Mouse (Mus musculus): ENCODE measurements around the gene Mcat. TPM values are rescaled to one million over a fixed set of nuclear protein-coding genes. Genes with fewer than 3 reads are reported as not detected.
A peak's percentile ranks its signal among the peaks of the same experiment; 100 is the strongest.

Gene Mcat
- 10 to 100 TPM; 18.6 to 21.4 TPM for total RNA-seq (2021)
- long read RNA-seq, experiment 1, transcript Mcat-201 (4 exons, 1,917 nt) = major isoform, 20 of 66 reads
- long read RNA-seq, experiment 1, partial matches to known transcripts = 0 of 66 reads
- long read RNA-seq, experiment 1, other reads (novel, unspliced or antisense) = 44 of 66 reads
- long read RNA-seq, experiment 2, transcript Mcat-206 (3 exons, 740 nt) = minor isoform, 7 of 65 reads
- long read RNA-seq, experiment 2, transcript Mcat-201 (4 exons, 1,917 nt) = major isoform, 41 of 65 reads
- long read RNA-seq, experiment 2, partial matches to known transcripts = 0 of 65 reads
- long read RNA-seq, experiment 2, other reads (novel, unspliced or antisense) = 17 of 65 reads

- DNase-seq = peak; percentile 69
Measured at GRCm38 (mm10) chr15:83563327-83563856, at the start of gene Mcat, which contains the start of gene Tspo. TSS of gene Mcat (minus strand) at chr15:83563787. TSS of gene Tspo (plus strand) at chr15:83563592.

- DNase-seq = peak; percentile 58
Measured at GRCm38 (mm10) chr15:83607115-83607802, 43.7 kb upstream of the Mcat start.

- DNase-seq = no peak
Measured at GRCm38 (mm10) chr15:83606700-83607099, 43.1 kb upstream of the Mcat start.

GRCm38 (mm10) chr15:83606216-83606615, 42.6 kb upstream of the Mcat start:
- no peak for DNase-seq

GRCm38 (mm10) chr15:83603426-83603825, 39.8 kb upstream of the Mcat start:
- DNase-seq = no peak

GRCm38 (mm10) chr15:83603046-83603396, 39.4 kb upstream of the Mcat start:
- DNase-seq = no peak

- peak; percentile 45 for DNase-seq
Measured at GRCm38 (mm10) chr15:83602372-83603045, 38.9 kb upstream of the Mcat start.

GRCm38 (mm10) chr15:83601185-83601584, 37.6 kb upstream of the Mcat start:
- DNase-seq = no peak

- DNase-seq = no peak
Measured at GRCm38 (mm10) chr15:83596833-83597232, 33.2 kb upstream of the Mcat start.

- DNase-seq = no peak
Measured at GRCm38 (mm10) chr15:83595364-83595711, 31.8 kb upstream of the Mcat start.

- peak; percentile 87 for DNase-seq
Measured at GRCm38 (mm10) chr15:83594513-83595363, 31.2 kb upstream of the Mcat start, which contains the start of gene Ttll12. TSS of gene Ttll12 (minus strand) at chr15:83595157.

- DNase-seq = no peak
Measured at GRCm38 (mm10) chr15:83593702-83594512, 30.3 kb upstream of the Mcat start.

- no peak for DNase-seq
Measured at GRCm38 (mm10) chr15:83593189-83593585, 29.6 kb upstream of the Mcat start.

- DNase-seq = no peak
Measured at GRCm38 (mm10) chr15:83592260-83593188, 28.9 kb upstream of the Mcat start.

GRCm38 (mm10) chr15:83591758-83592157, 28.2 kb upstream of the Mcat start:
- DNase-seq = no peak

- no peak for DNase-seq
Measured at GRCm38 (mm10) chr15:83590841-83591240, 27.3 kb upstream of the Mcat start.

- DNase-seq = no peak
Measured at GRCm38 (mm10) chr15:83584741-83585220, 21.2 kb upstream of the Mcat start.

GRCm38 (mm10) chr15:83583419-83584156, 20.0 kb upstream of the Mcat start:
- DNase-seq = peak; percentile 53

- DNase-seq = no peak
Measured at GRCm38 (mm10) chr15:83582931-83583330, 19.3 kb upstream of the Mcat start.
